Mouse (Mus musculus) limb, embryonic 11.5 days (tissue): ENCODE measurements around the gene Zfp454. TPM values are rescaled to one million over a fixed set of nuclear protein-coding genes. Genes with fewer than 3 reads are reported as not detected.

Experiments
- ATAC-seq: fragments of 200-750 bp; cut with Nextera tagmentation; 2 replicates; pipeline ENCODE4 v1.8.0; 2017; ENCODE audit warnings: low read depth; ENCODE audit not compliant: insufficient number of reproducible peaks, low FRiP score, low TSS enrichment
- DNase-seq: peaks from one replicate; pipeline ENCODE4 v3.0.0-alpha.2; 2015; ENCODE audit warnings: low spot score
- H3K27ac ChIP-seq: fragments of 300-500 bp; sonication (generic); replicated peaks from 2 replicates; pipeline ENCODE4 v1.5.1; 2014; ENCODE audit warnings: low read depth, mild to moderate bottlenecking, low read length
- H3K27me3 ChIP-seq: fragments of 300-500 bp; sonication (generic); 2 replicates; pipeline ENCODE4 v1.6.1; 2014; ENCODE audit warnings: mild to moderate bottlenecking, low read length, mixed read lengths; ENCODE audit not compliant: control insufficient read depth, insufficient read depth
- H3K36me3 ChIP-seq: fragments of 300-500 bp; sonication (generic); 2 replicates; pipeline ENCODE4 v1.6.1; 2014; ENCODE audit warnings: mild to moderate bottlenecking, low read length, moderate library complexity, mixed read lengths; ENCODE audit not compliant: control insufficient read depth, insufficient read depth
- H3K4me1 ChIP-seq: fragments of 300-500 bp; sonication (generic); 2 replicates; pipeline ENCODE4 v1.6.1; 2014; ENCODE audit warnings: low read length, mixed read lengths; ENCODE audit not compliant: control insufficient read depth, insufficient read depth
- H3K4me2 ChIP-seq: fragments of 300-500 bp; sonication (generic); 2 replicates; pipeline ENCODE4 v1.6.1; 2014; ENCODE audit warnings: low read depth, mild to moderate bottlenecking, moderate library complexity; ENCODE audit not compliant: severe bottlenecking
- H3K4me3 ChIP-seq: fragments of 300-500 bp; sonication (generic); 2 replicates; pipeline ENCODE4 v1.5.1; 2014; ENCODE audit warnings: low read depth, low read length
- H3K9ac ChIP-seq: fragments of 300-500 bp; sonication (generic); 2 replicates; pipeline ENCODE4 v1.6.1; 2014; ENCODE audit warnings: mild to moderate bottlenecking, low read length
- H3K9me3 ChIP-seq: fragments of 300-500 bp; sonication (generic); 2 replicates; pipeline ENCODE4 v1.6.1; 2016; ENCODE audit warnings: low read length; ENCODE audit not compliant: control insufficient read depth
- WGBS: fragments of 180-500 bp; shearing (Covaris S2); extraction: QIAGEN DNeasy Blood & Tissue Kit; methylation state at CpG from one replicate; pipeline ENCODE4 v1.1.7; 2014; 5-methylcytosine and 5-hydroxymethylcytosine counted together
- polyA plus RNA-seq: library from polyadenylated mRNA; unstranded; fragments of >200 nt; fragmentation: Nextera tagmentation; extraction: Ambion mirVana; gene quantifications from 2 replicates; pipeline ENCODE4 v1.2.1, GENCODE M21; 2014

Zfp454 gene
- polyA plus RNA-seq, 1 experiment from 2014 or later, result 15.5 TPM

DNA sequence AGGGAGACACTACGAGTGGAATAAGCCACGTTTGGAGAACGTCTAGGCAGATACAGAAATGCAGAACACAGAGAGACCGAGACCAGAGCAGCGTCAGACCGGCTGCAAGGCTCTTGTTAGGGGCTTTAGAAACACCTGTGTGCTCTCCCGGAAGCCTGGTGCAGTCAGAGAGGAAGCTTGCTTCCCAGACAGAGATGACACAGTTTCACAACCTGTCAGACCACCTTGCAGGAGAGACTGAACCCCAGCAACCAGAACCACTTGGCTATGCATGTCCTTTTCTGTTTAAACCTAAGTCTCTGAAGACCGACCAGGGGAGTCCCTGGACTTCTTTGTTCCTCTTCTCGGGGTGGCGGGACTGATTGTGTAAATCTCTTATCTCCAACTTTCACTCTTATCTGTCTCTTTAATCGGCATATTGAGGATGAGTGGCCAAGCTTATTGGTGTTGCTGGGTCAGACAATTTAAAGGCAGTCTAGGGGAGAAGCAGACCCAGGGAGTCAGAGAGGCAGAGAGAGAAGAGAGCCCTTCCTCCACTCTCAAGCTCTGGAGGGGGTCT, 37.2 kb downstream of the Zfp454 start, which contains the start of gene Grm6:
Gene Grm6, plus strand, starts transcription at position 509 of the 559 bp plus-strand sequence.
- Histone ChIP-seq H3K27me3 (peaks cover 52% of the 10 kb centered on the region), H3K36me3 (no peaks in the 10 kb centered on the region), H3K4me3 (peak within 1 kb of the TSS; percentile 35), H3K9ac (no peak within 1 kb of the TSS; the same call in 1 of the 2 replicates), H3K27ac (no peak within 1 kb of the TSS), H3K9me3 (no peaks in the 10 kb centered on the region), H3K4me2 (peak within 1 kb of the TSS; percentile 72), H3K4me1 (peaks cover 6% of the 10 kb centered on the region; the same call in 1 of the 2 replicates)
- WGBS, result 2% methylated on average over 11 of the region's 11 CpGs
- DNase-seq (peak; percentile 36), ATAC-seq (no peak)

DNA sequence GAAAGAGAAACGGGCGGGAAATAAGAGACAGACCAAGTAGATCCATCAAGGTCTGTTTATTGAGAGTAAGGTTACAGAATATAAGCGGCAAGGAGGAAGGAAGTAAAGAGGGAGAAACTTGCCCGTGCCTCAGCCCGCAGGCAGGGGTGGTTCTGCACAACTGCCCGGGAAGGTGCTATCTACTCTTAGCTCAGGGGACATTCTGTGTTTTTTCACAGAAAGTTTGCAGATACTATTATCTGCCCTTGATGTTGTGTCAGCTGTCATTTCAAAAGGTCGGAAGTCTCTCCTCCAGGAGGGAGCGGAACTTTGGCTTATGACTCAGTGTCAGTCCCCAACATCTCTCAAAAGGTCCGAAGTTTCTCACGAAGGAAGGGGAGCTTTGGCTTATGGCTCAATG, 38.1 kb downstream of the Zfp454 start:
- DNase-seq (no peak), ATAC-seq (no peak)
- H3K27me3 ChIP-seq, result peaks cover 52% of the 10 kb centered on the region
- H3K9ac ChIP-seq, result no peak overlapping the region
- H3K4me3 ChIP-seq, result no peak overlapping the region
- no peaks in the 10 kb centered on the region for H3K36me3 ChIP-seq
- peaks cover 6% of the 10 kb centered on the region; the same call in 1 of the 2 replicates for H3K4me1 ChIP-seq
- H3K27ac ChIP-seq, result no peak overlapping the region
- H3K4me2 ChIP-seq, result no peak overlapping the region
- WGBS, result 6% methylated on average over 10 of the region's 10 CpGs
- no peaks in the 10 kb centered on the region for H3K9me3 ChIP-seq

- H3K36me3 ChIP-seq, result no peaks in the 10 kb centered on the region
- WGBS, result 34% methylated on average over 3 of the region's 3 CpGs
- ATAC-seq (no peak), DNase-seq (no peak)
- H3K4me2 ChIP-seq, result no peak overlapping the region
- H3K4me1 ChIP-seq, result peaks cover 6% of the 10 kb centered on the region; the same call in 1 of the 2 replicates
- no peaks in the 10 kb centered on the region for H3K9me3 ChIP-seq
- peaks cover 52% of the 10 kb centered on the region for H3K27me3 ChIP-seq
- no peak overlapping the region for H3K4me3 ChIP-seq
- H3K27ac ChIP-seq, result no peak overlapping the region
- no peak overlapping the region for H3K9ac ChIP-seq
Observed at GRCm38 (mm10) chr11:50848520-50849137, 38.8 kb downstream of the Zfp454 start.

- Histone ChIP-seq H3K4me2 (no peak overlapping the region), H3K4me3 (no peak overlapping the region), H3K4me1 (peaks cover 6% of the 10 kb centered on the region; the same call in 1 of the 2 replicates), H3K9me3 (no peaks in the 10 kb centered on the region), H3K36me3 (no peaks in the 10 kb centered on the region), H3K27me3 (peaks cover 39% of the 10 kb centered on the region), H3K9ac (no peak overlapping the region), H3K27ac (no peak overlapping the region)
- ATAC-seq, result no peak
- no peak for DNase-seq
- 77% methylated on average over 5 of the region's 5 CpGs for WGBS
Observed at GRCm38 (mm10) chr11:50847047-50847446, 40.4 kb downstream of the Zfp454 start.

GRCm38 (mm10) chr11:50845951-50846350, 41.5 kb downstream of the Zfp454 start:
- WGBS, result 91% methylated on average over 3 of the region's 3 CpGs
- Histone ChIP-seq H3K4me2 (no peak overlapping the region), H3K27me3 (peaks cover 28% of the 10 kb centered on the region), H3K4me3 (no peak overlapping the region), H3K9me3 (no peaks in the 10 kb centered on the region), H3K9ac (no peak overlapping the region), H3K27ac (no peak overlapping the region), H3K36me3 (no peaks in the 10 kb centered on the region), H3K4me1 (peaks cover 1% of the 10 kb centered on the region; the same call in 1 of the 2 replicates)
- no peak for ATAC-seq
- no peak for DNase-seq

GRCm38 (mm10) chr11:50841023-50841735, 46.3 kb downstream of the Zfp454 start, which contains the start of gene Zfp879:
TSS of gene Zfp879 (minus strand) at chr11:50841552.
- H3K9me3 ChIP-seq, result no peaks in the 10 kb centered on the region
- no peak within 1 kb of the TSS for H3K27ac ChIP-seq
- H3K4me2 ChIP-seq, result peak within 1 kb of the TSS; percentile 47
- H3K9ac ChIP-seq, result peak within 1 kb of the TSS; percentile 67
- peak; percentile 94 for ATAC-seq
- 23% methylated on average over 22 of the region's 22 CpGs for WGBS
- no peaks in the 10 kb centered on the region for H3K36me3 ChIP-seq
- H3K4me3 ChIP-seq, result peak within 1 kb of the TSS; percentile 21
- H3K27me3 ChIP-seq, result no peaks in the 10 kb centered on the region
- no peaks in the 10 kb centered on the region for H3K4me1 ChIP-seq
- peak; percentile 95 for DNase-seq

GRCm38 (mm10) chr11:50835727-50836126, 51.7 kb downstream of the Zfp454 start:
- DNase-seq (no peak), ATAC-seq (no peak)
- Histone ChIP-seq H3K27me3 (no peaks in the 10 kb centered on the region), H3K4me3 (no peak overlapping the region), H3K27ac (no peak overlapping the region), H3K9me3 (peaks cover 5% of the 10 kb centered on the region; the same call in 1 of the 2 replicates), H3K4me1 (no peaks in the 10 kb centered on the region), H3K4me2 (no peak overlapping the region), H3K36me3 (peaks cover 3% of the 10 kb centered on the region; the same call in 1 of the 2 replicates), H3K9ac (no peak overlapping the region)
- WGBS, result 89% methylated on average over 4 of the region's 4 CpGs
